Mouse (Mus musculus) myocyte (in vitro differentiated cells): Measurements from ENCODE around the gene Gp1ba. TPM values are rescaled to one million over a fixed set of nuclear protein-coding genes. Genes with fewer than 3 reads are reported as not detected.

Source experiments
- H3K27me3 ChIP-seq: one replicate; pipeline ENCODE4 v1.6.1; 2011; ENCODE audit not compliant: control insufficient read depth, insufficient read depth, insufficient read length
- H3K36me3 ChIP-seq: one replicate; pipeline ENCODE4 v1.6.1; 2011; ENCODE audit not compliant: control insufficient read depth, insufficient read depth
- H3K4me2 ChIP-seq: one replicate; pipeline ENCODE4 v1.6.1; 2011; ENCODE audit warnings: low read depth, control low read depth
- H3K4me3 ChIP-seq: one replicate; pipeline ENCODE4 v1.5.1; 2011; ENCODE audit warnings: mild to moderate bottlenecking, control low read depth, moderate library complexity
- H3K79me2 ChIP-seq: one replicate; pipeline ENCODE4 v1.6.1; 2011; ENCODE audit not compliant: control insufficient read depth, insufficient read depth
- H3ac ChIP-seq: one replicate; pipeline ENCODE4 v1.6.1; 2011; ENCODE audit not compliant: control insufficient read depth, insufficient read length
- CEBPB ChIP-seq: IDR thresholded peaks from 2 replicates; pipeline ENCODE4 v1.6.1; 2011; ENCODE audit warnings: mild to moderate bottlenecking, moderate library complexity; ENCODE audit not compliant: poor library complexity, insufficient read depth, severe bottlenecking
- E2F4 ChIP-seq: IDR thresholded peaks from one replicate; pipeline ENCODE4 v1.6.1; 2011; ENCODE audit warnings: mild to moderate bottlenecking, control low read depth, moderate library complexity; ENCODE audit not compliant: insufficient read depth
- MAX ChIP-seq: IDR thresholded peaks from one replicate; pipeline ENCODE4 v1.6.1; 2011; ENCODE audit warnings: low read depth, mild to moderate bottlenecking, control low read depth
- MYOD1 ChIP-seq, 3 experiments: IDR thresholded peaks; one replicate each; pipeline ENCODE4 v1.6.1; 2011; ENCODE audit warnings: control low read depth in 2 of 3, low read depth in 2 of 3, mild to moderate bottlenecking in 2 of 3, moderate library complexity in 1 of 3; ENCODE audit not compliant: insufficient read length in 2 of 3, control insufficient read depth in 1 of 3
- MYOG ChIP-seq, 3 experiments: IDR thresholded peaks; one replicate each; pipeline ENCODE4 v1.6.1; 2011; ENCODE audit warnings: control low read depth in 2 of 3, low read depth in 2 of 3, mild to moderate bottlenecking in 2 of 3; ENCODE audit not compliant: insufficient read length in 2 of 3, control insufficient read depth in 1 of 3, insufficient read depth in 1 of 3
- POLR2A ChIP-seq: IDR thresholded peaks from one replicate; pipeline ENCODE4 v1.6.1; 2011; ENCODE audit warnings: low read depth, mild to moderate bottlenecking, control low read depth, moderate library complexity; ENCODE audit not compliant: insufficient read length
- POLR2AphosphoS2 ChIP-seq: IDR thresholded peaks from one replicate; pipeline ENCODE4 v1.6.1; 2011; ENCODE audit warnings: low read depth, control low read depth; ENCODE audit not compliant: insufficient read length
- REST ChIP-seq: IDR thresholded peaks from one replicate; pipeline ENCODE4 v1.6.1; 2011; ENCODE audit warnings: mild to moderate bottlenecking, control low read depth, moderate library complexity; ENCODE audit not compliant: insufficient read depth, insufficient read length
- SRF ChIP-seq: IDR thresholded peaks from one replicate; pipeline ENCODE4 v1.6.1; 2011; ENCODE audit warnings: low read depth; ENCODE audit not compliant: control insufficient read depth, insufficient read length
- TCF12 ChIP-seq: IDR thresholded peaks from one replicate; pipeline ENCODE4 v1.6.1; 2011; ENCODE audit warnings: mild to moderate bottlenecking, control low read depth; ENCODE audit not compliant: poor library complexity, insufficient read depth, severe bottlenecking
- TCF3 ChIP-seq: IDR thresholded peaks from one replicate; pipeline ENCODE4 v1.6.1; 2011; ENCODE audit warnings: low read depth, control low read depth; ENCODE audit not compliant: insufficient read length
- USF1 ChIP-seq: IDR thresholded peaks from one replicate; pipeline ENCODE4 v1.6.1; 2011; ENCODE audit warnings: low read depth, mild to moderate bottlenecking, control low read depth, moderate library complexity
- polyA plus RNA-seq: library from polyadenylated mRNA; unstranded; fragments of >200 nt; fragmentation: generic; extraction: Trizol; gene quantifications from one replicate; pipeline ENCODE4 v1.2.1, GENCODE M21; 2012; ENCODE audit warnings: missing spikeins

Gp1ba gene
- polyA plus RNA-seq, 1 experiment: 0.22 TPM

DNA sequence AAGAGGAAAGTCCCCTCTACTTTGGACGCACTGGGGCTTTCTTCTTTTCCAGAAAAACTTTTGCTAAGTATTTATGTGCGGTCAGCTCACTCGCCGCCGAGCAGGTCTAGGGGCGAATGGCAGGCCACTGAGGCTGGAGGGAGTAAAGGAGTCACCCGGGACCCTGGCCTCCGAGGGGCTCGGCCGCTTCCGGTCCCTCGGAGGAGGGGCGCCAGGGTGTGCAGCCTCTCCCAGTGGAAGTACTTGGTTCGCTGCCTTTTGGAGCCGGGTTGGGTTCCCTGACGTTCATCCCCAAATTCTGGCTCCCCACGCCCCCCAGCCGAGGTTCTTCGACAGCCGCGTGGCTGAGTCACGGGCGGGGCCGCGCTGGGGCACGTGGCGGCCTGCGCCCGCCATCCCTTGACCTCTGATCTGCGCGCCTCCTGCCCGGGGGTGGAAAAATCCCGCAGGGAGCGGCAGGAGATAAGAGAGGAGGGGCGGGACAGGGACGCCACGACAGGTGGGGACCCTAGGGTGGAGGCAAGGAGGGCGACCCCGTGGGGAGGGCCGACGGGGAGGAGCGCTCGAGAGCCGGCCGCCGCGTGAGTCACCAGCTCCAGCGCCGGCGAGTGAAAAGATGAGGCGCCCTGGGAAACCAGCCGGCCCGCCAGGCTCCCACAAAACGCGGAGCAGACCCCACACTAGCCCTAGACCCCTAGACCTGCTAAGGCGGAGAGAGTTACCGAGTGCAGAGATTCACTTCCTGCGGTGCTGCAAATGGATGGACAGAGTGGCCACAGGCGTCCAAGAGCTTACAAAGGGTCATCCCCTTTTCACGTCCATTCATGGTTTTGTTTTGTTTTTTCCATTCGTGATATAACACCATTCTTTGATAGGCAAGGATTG is 16.9 kb downstream of the Gp1ba start:
- H3K27me3 ChIP-seq: no peaks in the 10 kb centered on the region
- H3K4me2 ChIP-seq: peak overlapping the region; percentile 97
- H3ac ChIP-seq: peak overlapping the region; percentile 88
- peak overlapping the region; percentile 94 for H3K4me3 ChIP-seq
- peaks cover 74% of the 10 kb centered on the region for H3K79me2 ChIP-seq
- TF ChIP-seq TCF12 (peak; percentile 45), E2F4 (no peak), SRF (no peak), MAX (peak; percentile 69), MYOD1 (IDR thresholded peaks at IDR 0.05; ENCODE audit: control insufficient read depth in 1 of 3, insufficient read length in 2 of 3, low read depth in 2 of 3) (peak in 2 of 3 experiments; percentile 93 to 97), POLR2A (peak; percentile 55), TCF3 (no peak), CEBPB (no peak), REST (no peak), POLR2AphosphoS2 (peak; percentile 42), MYOG (IDR thresholded peaks at IDR 0.05; ENCODE audit: control insufficient read depth in 1 of 3, insufficient read depth in 1 of 3, insufficient read length in 2 of 3, low read depth in 2 of 3) (peak in 2 of 3 experiments; percentile 92 to 95), USF1 (peak; percentile 36)
- peaks cover 24% of the 10 kb centered on the region for H3K36me3 ChIP-seq

DNA sequence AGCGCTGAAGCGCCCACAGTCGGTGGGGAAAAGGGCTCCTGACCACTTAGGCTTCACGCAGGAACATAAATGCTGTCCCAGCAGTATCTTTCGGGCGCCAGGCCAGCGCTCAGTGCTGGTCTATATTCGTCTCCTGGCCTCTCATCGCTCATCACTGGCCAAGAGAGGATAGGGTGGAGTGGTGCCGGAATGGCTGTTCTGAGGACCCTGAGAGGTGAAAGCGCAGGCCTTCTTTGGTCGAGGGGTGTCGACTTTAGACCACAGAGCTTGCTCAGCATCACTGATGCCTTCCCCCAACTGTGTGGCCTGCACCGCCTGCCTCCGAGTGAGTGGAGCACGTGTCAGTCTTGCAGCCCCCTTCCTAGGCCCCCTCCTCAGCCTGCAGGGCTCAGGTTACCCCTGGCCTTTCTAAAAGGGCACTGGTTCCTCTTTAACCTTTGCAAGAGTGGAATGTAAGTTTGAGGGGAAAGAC is 17.6 kb downstream of the Gp1ba start:
- Histone ChIP-seq H3K36me3 (peaks cover 18% of the 10 kb centered on the region), H3K79me2 (peaks cover 68% of the 10 kb centered on the region), H3K27me3 (no peaks in the 10 kb centered on the region), H3K4me3 (peak overlapping the region; percentile 94), H3K4me2 (peak overlapping the region; percentile 97), H3ac (peak overlapping the region; percentile 88)
- TF ChIP-seq USF1 (no peak), MYOG (IDR thresholded peaks at IDR 0.05; ENCODE audit: control insufficient read depth in 1 of 3, insufficient read depth in 1 of 3, insufficient read length in 2 of 3, low read depth in 2 of 3) (peak in 1 of 3 experiments; percentile 43), E2F4 (no peak), POLR2A (peak; percentile 44), MAX (no peak), MYOD1 (IDR thresholded peaks at IDR 0.05; ENCODE audit: control insufficient read depth in 1 of 3, insufficient read length in 2 of 3, low read depth in 2 of 3) (peak in 1 of 3 experiments; percentile 55), POLR2AphosphoS2 (peak; percentile 26)

DNA sequence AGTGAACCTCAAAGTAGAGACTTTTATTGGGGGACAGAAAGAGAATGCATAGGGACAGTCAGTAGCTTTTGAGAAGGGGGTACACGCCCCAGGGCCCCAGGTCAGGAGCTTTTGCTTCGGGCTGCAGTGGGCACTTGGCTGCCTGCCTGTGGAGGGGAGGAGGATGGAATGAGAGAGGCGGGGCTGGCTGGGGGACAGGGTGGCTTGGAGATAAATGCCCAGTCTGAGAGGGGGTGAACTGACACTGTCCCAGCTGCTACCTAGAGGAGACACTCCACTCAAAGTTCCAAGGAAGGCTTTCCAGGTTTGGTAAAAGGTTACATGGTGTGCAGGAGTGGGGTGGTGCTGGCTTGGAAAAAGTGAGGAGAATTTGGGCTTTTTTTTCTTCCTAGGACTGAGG is 18.0 kb downstream of the Gp1ba start, which contains the start of gene Eno3:
Eno3 (plus strand) TSS at position 239 of the 400 bp plus-strand sequence.
- Histone ChIP-seq H3K4me3 (peak within 1 kb of the TSS; percentile 94), H3ac (peak within 1 kb of the TSS; percentile 88), H3K36me3 (peaks cover 22% of the 10 kb centered on the region), H3K27me3 (no peaks in the 10 kb centered on the region), H3K4me2 (peak within 1 kb of the TSS; percentile 97), H3K79me2 (peaks cover 63% of the 10 kb centered on the region)
- TF ChIP-seq TCF12 (no peak), POLR2AphosphoS2 (peak; percentile 80), MYOG (IDR thresholded peaks at IDR 0.05; ENCODE audit: control insufficient read depth in 1 of 3, insufficient read depth in 1 of 3, insufficient read length in 2 of 3, low read depth in 2 of 3) (peak in 1 of 3 experiments; percentile 40), MYOD1 (IDR thresholded peaks at IDR 0.05; ENCODE audit: control insufficient read depth in 1 of 3, insufficient read length in 2 of 3, low read depth in 2 of 3) (peak in 1 of 3 experiments; percentile 43), MAX (no peak), POLR2A (peak; percentile 71)

DNA sequence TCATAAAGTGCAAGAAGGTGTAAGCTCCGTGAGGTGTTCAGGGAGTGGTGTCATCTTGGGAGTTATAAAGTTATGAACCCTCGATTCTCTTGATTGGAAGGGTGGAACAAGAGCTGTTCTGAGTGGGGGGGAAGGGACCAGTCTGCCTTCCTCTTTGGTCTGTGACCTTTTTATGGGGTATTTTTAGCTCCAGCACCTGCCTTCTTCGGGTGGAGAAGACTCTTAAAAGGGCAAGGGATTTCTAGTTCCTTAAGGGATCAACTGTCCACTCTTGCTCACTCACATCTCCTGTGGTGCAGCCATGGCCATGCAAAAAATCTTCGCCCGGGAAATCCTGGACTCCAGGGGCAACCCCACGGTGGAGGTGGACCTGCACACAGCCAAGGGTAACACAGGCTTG is 18.7 kb downstream of the Gp1ba start:
- H3K36me3 ChIP-seq: peaks cover 23% of the 10 kb centered on the region
- H3K4me2 ChIP-seq: peak overlapping the region; percentile 97
- H3K4me3 ChIP-seq: peak overlapping the region; percentile 94
- no peaks in the 10 kb centered on the region for H3K27me3 ChIP-seq
- peak overlapping the region; percentile 4 for H3ac ChIP-seq
- TF ChIP-seq MYOG (IDR thresholded peaks at IDR 0.05; ENCODE audit: control insufficient read depth in 1 of 3, insufficient read depth in 1 of 3, insufficient read length in 2 of 3, low read depth in 2 of 3) (peak in 1 of 3 experiments; percentile 40), TCF12 (peak; percentile 45), MYOD1 (IDR thresholded peaks at IDR 0.05; ENCODE audit: control insufficient read depth in 1 of 3, insufficient read length in 2 of 3, low read depth in 2 of 3) (peak in 1 of 3 experiments; percentile 9), USF1 (no peak), SRF (no peak)
- H3K79me2 ChIP-seq: peaks cover 57% of the 10 kb centered on the region

DNA sequence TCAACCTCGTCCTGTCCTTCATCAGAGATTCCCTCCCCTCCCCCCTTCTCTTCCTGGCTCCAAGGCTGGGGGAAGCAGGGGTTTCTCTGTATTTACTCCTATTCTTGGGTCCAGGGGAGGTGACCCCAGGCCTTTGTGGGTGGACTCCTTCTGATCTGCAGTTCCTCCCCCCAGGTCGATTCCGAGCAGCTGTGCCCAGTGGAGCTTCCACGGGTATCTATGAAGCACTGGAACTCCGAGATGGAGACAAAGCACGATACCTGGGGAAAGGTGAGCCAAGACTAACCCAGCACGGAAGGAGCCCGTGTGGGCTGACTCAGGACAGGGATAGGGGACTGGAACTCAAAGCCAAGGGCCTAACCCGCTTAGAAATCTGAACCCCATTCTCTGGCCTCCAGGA is 19.1 kb downstream of the Gp1ba start:
- Histone ChIP-seq H3ac (peak overlapping the region; percentile 4), H3K27me3 (no peaks in the 10 kb centered on the region), H3K4me2 (peak overlapping the region; percentile 97), H3K79me2 (peaks cover 53% of the 10 kb centered on the region), H3K4me3 (peak overlapping the region; percentile 94), H3K36me3 (peaks cover 23% of the 10 kb centered on the region)
- TF ChIP-seq TCF12 (no peak), REST (no peak), CEBPB (no peak), POLR2A (no peak), E2F4 (no peak), MYOG (IDR thresholded peaks at IDR 0.05; ENCODE audit: control insufficient read depth in 1 of 3, insufficient read depth in 1 of 3, insufficient read length in 2 of 3, low read depth in 2 of 3) (no peak), MYOD1 (IDR thresholded peaks at IDR 0.05; ENCODE audit: control insufficient read depth in 1 of 3, insufficient read length in 2 of 3, low read depth in 2 of 3) (no peak), POLR2AphosphoS2 (no peak), USF1 (no peak), TCF3 (no peak), SRF (no peak), MAX (no peak)
